Mouse (Mus musculus): ENCODE measurements at regions not wholly inside any gene's neighbourhood (a gene's known extent, or its start where the extent isn't known, plus 50 kb on each side); places are given as distances from the start of the nearest gene placed in this dataset.
"Not testable (repeated sequence)": the region's sequence is repeated elsewhere in the genome, so short reads cannot be mapped to it uniquely, and the experiment has no call there.

GRCm38 (mm10) chr12:19125541-19125940, 611.2 kb downstream of the 5730507C01Rik start:
- no peak for DNase-seq

- no peak for DNase-seq
Measured at GRCm38 (mm10) chr12:19175631-19176030, 661.3 kb downstream of the 5730507C01Rik start.

GRCm38 (mm10) chr12:19192396-19192795, 678.1 kb downstream of the 5730507C01Rik start:
- no peak for DNase-seq

DNA sequence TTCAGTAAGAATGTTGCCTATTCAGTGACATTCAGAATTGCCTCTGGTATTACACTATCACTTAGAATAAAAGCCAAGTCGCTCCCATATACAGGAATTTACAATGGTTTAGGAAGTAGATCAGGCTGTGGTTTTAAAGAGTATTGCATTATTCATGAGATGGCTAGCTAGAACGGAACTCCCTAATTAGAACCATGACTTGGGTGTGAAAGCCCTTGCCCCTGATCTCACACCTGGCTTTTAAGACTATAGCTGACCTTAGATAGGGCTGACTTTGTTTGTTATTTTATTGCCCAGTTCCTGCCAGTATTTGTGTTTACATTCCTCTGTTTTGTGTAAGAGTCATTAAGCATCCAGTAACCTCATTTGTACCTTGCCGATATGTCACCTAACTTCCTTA, 678.7 kb downstream of the 5730507C01Rik start:
- not testable (repeated sequence) for DNase-seq

GRCm38 (mm10) chr12:19223996-19224395, 709.7 kb downstream of the 5730507C01Rik start:
- not testable (repeated sequence) for DNase-seq

DNA sequence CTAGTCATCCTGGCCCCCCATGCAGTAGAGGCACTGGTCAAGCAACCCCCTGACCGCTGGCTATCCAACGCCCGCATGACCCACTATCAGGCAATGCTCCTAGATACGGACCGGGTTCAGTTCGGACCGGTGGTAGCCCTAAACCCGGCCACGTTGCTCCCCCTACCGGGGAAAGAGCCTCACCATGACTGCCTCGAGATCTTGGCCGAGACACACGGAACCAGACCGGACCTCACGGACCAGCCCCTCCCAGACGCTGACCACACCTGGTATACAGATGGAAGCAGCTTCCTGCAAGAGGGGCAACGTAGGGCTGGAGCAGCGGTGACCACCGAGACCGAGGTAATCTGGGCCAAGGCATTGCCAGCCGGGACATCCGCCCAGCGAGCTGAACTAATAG, 707.6 kb upstream of the Gm21863 start:
- peak; percentile 2 for DNase-seq

GRCm38 (mm10) chr12:19288271-19288890, 665.9 kb upstream of the Gm21863 start:
- peak; percentile 0 for DNase-seq

DNA sequence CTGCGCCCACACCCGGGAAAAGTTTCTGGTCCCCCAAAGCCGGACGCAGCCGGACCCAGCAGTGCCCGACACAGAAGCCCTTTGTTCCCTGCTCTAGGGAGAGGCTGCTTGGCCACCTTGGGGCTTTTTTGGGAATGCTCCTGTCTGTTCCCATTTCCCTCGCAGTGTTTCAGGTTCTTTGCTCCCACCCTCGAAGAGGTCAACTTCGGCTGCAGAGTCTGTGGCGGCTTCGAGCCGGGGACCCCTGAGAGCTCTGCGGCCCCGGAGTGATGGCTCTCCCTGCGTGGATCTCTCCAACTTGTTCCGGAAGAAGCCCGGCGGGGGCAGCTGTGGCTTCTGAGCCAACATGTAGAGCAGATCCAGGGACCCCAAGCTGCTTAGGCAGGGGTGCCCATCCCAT, 665.3 kb upstream of the Gm21863 start:
- not testable (repeated sequence) for DNase-seq

DNA sequence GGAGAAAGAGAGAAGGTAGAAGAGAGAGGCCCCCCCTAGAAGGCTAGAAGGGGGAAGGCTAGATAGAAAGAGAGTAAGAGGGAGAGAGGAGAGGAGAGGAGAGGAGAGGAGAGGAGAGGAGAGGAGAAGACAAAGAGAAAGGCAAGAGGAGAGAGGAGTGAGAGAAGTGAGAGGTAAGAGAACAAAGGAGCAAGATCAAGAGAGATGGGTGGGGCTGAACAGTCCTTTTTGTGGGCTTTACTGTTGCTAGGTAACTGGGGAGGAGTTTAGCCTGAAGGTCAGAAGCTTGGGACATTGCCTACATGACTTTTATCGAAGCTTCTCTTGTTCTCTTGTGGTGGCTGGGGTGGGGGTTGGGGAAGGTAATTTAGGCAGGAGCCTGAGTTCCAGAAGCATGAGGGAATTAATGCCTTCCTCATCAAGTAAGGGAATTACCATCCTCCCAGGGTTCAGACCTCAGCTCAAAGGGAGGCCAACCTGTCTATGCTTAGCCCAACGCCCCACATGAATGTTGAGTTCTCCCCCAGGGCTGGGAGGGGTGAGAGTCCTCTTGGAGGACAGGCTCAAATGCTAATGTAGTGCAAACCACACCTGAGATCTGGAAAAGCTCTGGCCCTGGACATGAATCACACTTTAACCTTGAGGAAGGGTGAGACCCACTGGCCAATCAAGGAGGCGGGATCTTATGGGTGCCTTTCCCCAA, 662.1 kb upstream of the Gm21863 start:
- DNase-seq, result not testable (repeated sequence)
